Mouse (Mus musculus): Measurements from ENCODE around the gene Zbtb11. TPM values are rescaled to one million over a fixed set of nuclear protein-coding genes. Genes with fewer than 3 reads are reported as not detected.
A peak's percentile ranks its signal among the peaks of the same experiment; 100 is the strongest.

Gene Zbtb11
- polyA plus RNA-seq, 1 experiment from 2014 or later, result 15.0 TPM

DNA sequence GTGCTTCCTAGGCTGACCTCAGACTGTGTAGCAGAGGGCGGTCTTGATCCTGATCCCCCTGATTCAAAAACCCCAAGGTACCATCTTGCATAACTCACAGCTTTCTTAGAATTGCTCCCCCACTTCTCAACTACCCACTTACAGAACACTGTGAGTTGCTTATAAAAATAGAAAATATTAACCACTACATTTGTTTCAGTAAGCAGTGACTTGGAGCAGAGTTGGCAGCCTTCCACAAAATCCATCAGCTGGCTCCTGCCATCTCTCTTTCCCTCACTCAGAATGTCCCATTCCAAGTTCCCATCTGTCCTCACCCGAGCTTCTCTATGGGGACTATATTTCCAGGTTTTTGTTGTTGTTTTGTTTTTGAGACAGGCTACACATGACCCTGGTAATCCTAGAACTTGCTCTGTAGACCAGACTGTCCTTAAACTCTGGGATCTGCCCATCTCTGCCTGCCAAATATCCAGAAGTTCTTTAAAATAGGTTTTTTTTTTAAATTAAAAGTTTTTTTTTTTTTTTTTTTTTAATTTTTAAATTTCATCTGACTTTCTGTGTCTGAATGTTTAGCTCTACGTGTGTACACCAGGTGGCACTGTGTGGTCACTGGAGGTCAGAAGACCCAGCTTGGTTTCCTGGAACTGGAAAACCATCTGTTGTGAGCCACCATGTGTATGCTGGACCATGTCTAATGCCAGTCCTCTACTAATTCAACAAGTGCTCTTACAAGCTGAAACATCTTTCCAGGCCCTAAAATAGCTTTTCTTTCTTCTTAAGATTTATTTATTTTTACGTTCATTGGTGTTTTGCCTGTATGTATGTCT is 9.3 kb upstream of the Zbtb11 start:
- DNase-seq (ENCODE audit: low spot score) (peak; percentile 34), ATAC-seq (no peak)
- no peak overlapping the region for H3K4me3 ChIP-seq (ENCODE audit: low read depth, low read length)
- no peaks in the 10 kb centered on the region for H3K27me3 ChIP-seq (replicated peaks; ENCODE audit: control insufficient read depth, insufficient read depth, low read length)
- no peak overlapping the region for H3K4me2 ChIP-seq (ENCODE audit: low read length)
- peaks cover 6% of the 10 kb centered on the region for H3K4me1 ChIP-seq (ENCODE audit: control insufficient read depth, insufficient read depth, low read length)
- WGBS, result 67% methylated on average over 4 of the region's 4 CpGs
- no peaks in the 10 kb centered on the region for H3K9me3 ChIP-seq (replicated peaks; ENCODE audit: control insufficient read depth, low read length)
- no peak overlapping the region for H3K27ac ChIP-seq (ENCODE audit: low read depth, low read length)
- H3K9ac ChIP-seq (ENCODE audit: low read length), result no peak overlapping the region
- peaks cover 10% of the 10 kb centered on the region for H3K36me3 ChIP-seq (ENCODE audit: control insufficient read depth, insufficient read depth, low read length)

DNA sequence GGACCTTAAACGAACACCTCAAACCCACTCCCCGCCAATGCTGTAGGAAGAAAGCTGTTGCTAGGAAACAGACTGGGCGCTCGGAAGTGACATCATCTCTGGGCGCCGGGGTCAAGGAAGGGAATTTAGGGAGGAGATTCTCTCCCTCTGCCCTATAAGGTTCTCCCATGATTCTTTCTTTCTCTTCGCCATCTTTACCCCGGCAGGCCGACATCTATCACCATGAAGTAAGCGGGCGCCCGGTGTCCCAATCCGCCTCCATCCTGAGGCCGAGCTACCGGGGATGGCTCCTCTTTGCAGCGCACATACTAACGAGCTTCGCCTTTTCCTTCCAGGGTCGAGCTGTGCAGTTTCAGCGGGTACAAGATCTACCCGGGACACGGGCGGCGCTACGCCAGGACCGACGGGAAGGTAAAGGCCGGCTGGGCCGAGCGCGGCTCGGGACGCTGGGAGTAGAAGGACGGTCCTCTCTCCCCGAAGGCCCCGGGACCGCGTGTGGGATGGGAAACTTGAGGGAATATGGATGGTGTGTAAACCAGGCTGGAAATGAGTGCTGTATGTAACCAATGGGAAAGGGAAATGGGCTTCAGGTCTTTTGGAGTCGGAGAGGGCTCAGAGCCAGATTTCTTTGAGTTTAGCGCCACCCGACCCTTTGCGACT is 7.3 kb upstream of the Zbtb11 start, which contains the start of gene Rpl24:
Rpl24 (plus strand) TSS at position 64 of the 660 bp plus-strand sequence.
- Histone ChIP-seq H3K9me3 (replicated peaks; ENCODE audit: control insufficient read depth, low read length) (no peaks in the 10 kb centered on the region), H3K4me3 (ENCODE audit: low read depth, low read length) (peak within 1 kb of the TSS; percentile 89), H3K4me1 (ENCODE audit: control insufficient read depth, insufficient read depth, low read length) (peaks cover 6% of the 10 kb centered on the region), H3K9ac (ENCODE audit: low read length) (peak within 1 kb of the TSS; percentile 93), H3K36me3 (ENCODE audit: control insufficient read depth, insufficient read depth, low read length) (peaks cover 30% of the 10 kb centered on the region), H3K27me3 (replicated peaks; ENCODE audit: control insufficient read depth, insufficient read depth, low read length) (no peaks in the 10 kb centered on the region), H3K4me2 (ENCODE audit: low read length) (peak within 1 kb of the TSS; percentile 91), H3K27ac (ENCODE audit: low read depth, low read length) (peak within 1 kb of the TSS; percentile 89)
- peak; percentile 95 for ATAC-seq
- under 1% methylated on average over 42 of the region's 42 CpGs for WGBS
- peak; percentile 98 for DNase-seq (ENCODE audit: low spot score)

DNA sequence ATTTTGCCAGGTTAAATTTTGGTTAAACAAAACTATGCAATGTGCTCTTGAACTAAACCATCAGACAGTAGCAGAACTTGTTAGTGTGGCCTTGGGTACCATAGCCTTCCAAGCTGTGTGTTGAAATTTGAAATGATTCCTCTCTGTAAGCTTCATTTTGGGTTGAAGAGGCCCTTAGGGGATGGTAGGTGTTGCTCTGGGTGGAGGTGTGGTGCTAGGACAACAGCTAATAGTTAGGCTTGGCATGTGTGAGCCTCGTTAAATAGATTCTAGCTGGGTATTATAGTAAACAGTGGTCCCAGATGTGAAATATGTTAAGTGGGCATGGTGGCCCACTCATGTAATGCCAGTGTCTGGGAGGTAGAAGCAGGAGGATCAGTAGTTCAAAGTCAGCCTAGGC is 6.5 kb upstream of the Zbtb11 start:
- DNase-seq (ENCODE audit: low spot score), result no peak
- Histone ChIP-seq H3K4me1 (ENCODE audit: control insufficient read depth, insufficient read depth, low read length) (peaks cover 6% of the 10 kb centered on the region), H3K36me3 (ENCODE audit: control insufficient read depth, insufficient read depth, low read length) (peaks cover 38% of the 10 kb centered on the region), H3K9me3 (replicated peaks; ENCODE audit: control insufficient read depth, low read length) (no peaks in the 10 kb centered on the region), H3K4me3 (ENCODE audit: low read depth, low read length) (peak overlapping the region; percentile 89), H3K9ac (ENCODE audit: low read length) (peak overlapping the region; percentile 93), H3K4me2 (ENCODE audit: low read length) (peak overlapping the region; percentile 91), H3K27ac (ENCODE audit: low read depth, low read length) (no peak overlapping the region), H3K27me3 (replicated peaks; ENCODE audit: control insufficient read depth, insufficient read depth, low read length) (no peaks in the 10 kb centered on the region)
- no peak for ATAC-seq
- 14% methylated on average over 1 of the region's 1 CpGs for WGBS

DNA sequence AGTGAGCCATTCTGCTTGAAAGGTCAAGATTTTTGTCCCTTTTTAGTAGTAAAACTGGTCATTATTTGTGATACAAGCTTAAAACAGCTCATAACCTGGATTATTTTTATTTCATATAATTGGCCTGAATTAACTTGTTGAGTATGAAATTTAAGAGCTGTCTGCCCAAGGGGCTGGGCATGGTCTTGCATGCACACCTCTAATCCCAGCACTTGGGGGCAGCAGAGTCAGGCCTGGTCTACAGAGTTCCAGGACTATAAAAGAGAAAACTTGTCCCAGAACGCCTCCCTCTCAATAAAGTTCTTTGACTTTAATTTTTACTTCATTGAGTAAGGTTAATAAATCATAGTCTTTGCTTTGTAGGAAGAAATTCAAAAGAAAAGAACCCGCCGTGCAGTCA is 4.5 kb upstream of the Zbtb11 start:
- H3K4me1 ChIP-seq (ENCODE audit: control insufficient read depth, insufficient read depth, low read length), result peaks cover 6% of the 10 kb centered on the region

DNA sequence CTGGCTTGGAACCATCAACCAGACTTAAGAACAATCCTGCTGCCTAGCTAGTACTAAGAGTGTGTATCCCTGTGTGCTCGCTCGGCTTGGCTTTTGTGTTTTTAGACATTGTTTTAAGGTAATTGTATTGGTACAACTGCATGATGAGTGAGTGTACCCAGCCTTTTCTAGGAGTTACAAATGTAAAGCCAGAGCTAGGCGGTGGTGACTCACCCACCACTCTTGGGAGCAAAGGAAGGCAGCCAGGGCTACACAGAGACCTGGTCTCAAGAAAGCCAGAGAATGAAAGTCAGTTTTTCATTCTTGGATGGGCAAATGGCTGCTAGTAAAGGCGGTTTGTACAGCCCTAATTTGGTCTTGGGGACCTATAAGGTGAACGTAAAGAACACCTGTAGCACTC is 3.3 kb upstream of the Zbtb11 start:
- peaks cover 44% of the 10 kb centered on the region for H3K36me3 ChIP-seq (ENCODE audit: control insufficient read depth, insufficient read depth, low read length)
- H3K4me3 ChIP-seq (ENCODE audit: low read depth, low read length), result no peak overlapping the region
- H3K27me3 ChIP-seq (replicated peaks; ENCODE audit: control insufficient read depth, insufficient read depth, low read length), result no peaks in the 10 kb centered on the region
- 90% methylated on average over 5 of the region's 5 CpGs for WGBS
- peaks cover 11% of the 10 kb centered on the region for H3K4me1 ChIP-seq (ENCODE audit: control insufficient read depth, insufficient read depth, low read length)
- ATAC-seq (no peak), DNase-seq (ENCODE audit: low spot score) (no peak)
- no peaks in the 10 kb centered on the region for H3K9me3 ChIP-seq (replicated peaks; ENCODE audit: control insufficient read depth, low read length)
- no peak overlapping the region for H3K9ac ChIP-seq (ENCODE audit: low read length)
- H3K4me2 ChIP-seq (ENCODE audit: low read length), result no peak overlapping the region
- no peak overlapping the region for H3K27ac ChIP-seq (ENCODE audit: low read depth, low read length)

More for the DNA sequence above, 4.5 kb upstream of the Zbtb11 start:
- Histone ChIP-seq H3K27ac (ENCODE audit: low read depth, low read length) (no peak overlapping the region), H3K36me3 (ENCODE audit: control insufficient read depth, insufficient read depth, low read length) (peaks cover 44% of the 10 kb centered on the region), H3K4me2 (ENCODE audit: low read length) (no peak overlapping the region), H3K4me3 (ENCODE audit: low read depth, low read length) (no peak overlapping the region), H3K27me3 (replicated peaks; ENCODE audit: control insufficient read depth, insufficient read depth, low read length) (no peaks in the 10 kb centered on the region), H3K9ac (ENCODE audit: low read length) (no peak overlapping the region), H3K9me3 (replicated peaks; ENCODE audit: control insufficient read depth, low read length) (no peaks in the 10 kb centered on the region)
- DNase-seq (ENCODE audit: low spot score), result peak; percentile 61
- ATAC-seq, result no peak
- WGBS, result 74% methylated on average over 3 of the region's 3 CpGs

DNA sequence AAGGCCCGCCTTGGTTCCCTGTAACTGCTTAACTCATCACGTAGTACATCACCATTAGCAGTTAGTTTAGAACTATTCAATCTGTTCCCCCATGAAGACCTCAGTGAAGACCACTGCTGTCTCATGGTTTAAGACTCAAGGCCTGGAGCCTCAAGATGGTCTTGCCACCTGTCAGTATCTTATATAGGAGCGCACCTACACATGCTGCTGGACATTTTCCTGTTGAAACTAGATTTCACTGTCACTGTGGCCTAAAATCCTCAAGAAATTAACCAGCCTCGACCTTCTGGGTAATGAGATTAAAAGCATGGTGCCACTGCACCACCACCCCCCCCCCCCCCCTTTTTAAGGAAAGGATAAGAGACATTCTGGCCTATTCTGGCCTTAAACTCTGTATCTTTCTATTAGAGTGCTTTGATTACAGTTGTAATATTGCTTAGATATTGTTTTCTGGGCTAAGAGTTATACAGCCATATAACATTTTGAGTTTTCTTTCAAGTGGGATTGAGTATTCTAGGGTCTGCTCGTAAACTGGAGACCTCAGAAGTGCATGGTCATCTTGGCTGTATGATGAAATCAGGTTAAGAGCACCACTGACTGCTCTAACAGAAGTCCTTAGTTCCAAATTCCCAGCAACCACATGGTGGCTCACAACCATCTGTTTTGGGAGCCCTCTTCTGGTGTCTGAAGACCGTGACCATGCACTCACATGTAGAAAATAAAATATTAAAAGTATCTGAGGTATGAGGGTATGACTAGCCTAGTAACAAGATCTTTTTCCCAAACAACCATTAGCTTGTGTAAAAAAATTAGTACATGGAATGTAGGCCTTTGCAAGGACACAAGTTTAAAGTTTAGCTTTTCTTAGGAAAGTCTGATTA is 1.7 kb upstream of the Zbtb11 start:
- H3K9ac ChIP-seq (ENCODE audit: low read length), result no peak overlapping the region
- H3K27me3 ChIP-seq (replicated peaks; ENCODE audit: control insufficient read depth, insufficient read depth, low read length), result no peaks in the 10 kb centered on the region
- no peak overlapping the region for H3K4me3 ChIP-seq (ENCODE audit: low read depth, low read length)
- 77% methylated on average over 6 of the region's 6 CpGs for WGBS
- H3K9me3 ChIP-seq (replicated peaks; ENCODE audit: control insufficient read depth, low read length), result no peaks in the 10 kb centered on the region
- DNase-seq (ENCODE audit: low spot score), result no peak
- ATAC-seq, result no peak
- peaks cover 44% of the 10 kb centered on the region for H3K36me3 ChIP-seq (ENCODE audit: control insufficient read depth, insufficient read depth, low read length)
- no peak overlapping the region for H3K4me2 ChIP-seq (ENCODE audit: low read length)
- H3K27ac ChIP-seq (ENCODE audit: low read depth, low read length), result no peak overlapping the region
- H3K4me1 ChIP-seq (ENCODE audit: control insufficient read depth, insufficient read depth, low read length), result peaks cover 17% of the 10 kb centered on the region

DNA sequence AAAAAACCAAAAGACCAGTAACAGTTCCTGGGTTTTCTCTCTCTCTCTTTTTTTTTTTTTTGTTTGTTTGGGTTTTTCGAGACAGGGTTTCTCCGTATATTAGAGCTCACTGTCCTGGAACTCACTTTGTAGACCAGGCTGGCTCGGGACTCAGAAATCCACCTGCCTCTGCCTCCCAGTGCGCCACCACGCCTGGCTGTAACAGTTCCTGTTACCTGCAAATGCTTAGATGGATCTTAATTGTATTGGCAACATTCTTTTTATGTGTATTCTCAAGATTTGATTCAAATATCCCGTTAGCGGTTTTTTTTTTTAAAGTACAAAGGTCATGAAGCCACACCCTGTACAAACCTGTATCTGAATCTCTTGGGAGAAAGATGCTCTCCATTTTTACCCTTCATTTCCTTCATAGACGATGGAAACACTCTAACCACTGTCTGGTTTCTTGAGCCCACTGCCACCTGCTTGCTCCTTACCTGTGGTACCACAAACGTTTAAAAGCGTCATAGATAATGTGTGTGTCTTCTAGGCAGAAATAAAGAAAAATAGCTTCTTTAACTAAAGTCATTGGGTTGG is 969 bp upstream of the Zbtb11 start:
- H3K4me3 ChIP-seq (ENCODE audit: low read depth, low read length), result peak overlapping the region; percentile 93
- peak overlapping the region; percentile 72 for H3K4me2 ChIP-seq (ENCODE audit: low read length)
- peaks cover 41% of the 10 kb centered on the region for H3K36me3 ChIP-seq (ENCODE audit: control insufficient read depth, insufficient read depth, low read length)
- DNase-seq (ENCODE audit: low spot score), result no peak
- H3K9ac ChIP-seq (ENCODE audit: low read length), result peak overlapping the region; percentile 40; the same call in 1 of the 2 replicates
- no peak for ATAC-seq
- WGBS, result 58% methylated on average over 10 of the region's 10 CpGs
- H3K4me1 ChIP-seq (ENCODE audit: control insufficient read depth, insufficient read depth, low read length), result peaks cover 11% of the 10 kb centered on the region
- no peaks in the 10 kb centered on the region for H3K9me3 ChIP-seq (replicated peaks; ENCODE audit: control insufficient read depth, low read length)
- H3K27me3 ChIP-seq (replicated peaks; ENCODE audit: control insufficient read depth, insufficient read depth, low read length), result no peaks in the 10 kb centered on the region
- no peak overlapping the region for H3K27ac ChIP-seq (ENCODE audit: low read depth, low read length)

DNA sequence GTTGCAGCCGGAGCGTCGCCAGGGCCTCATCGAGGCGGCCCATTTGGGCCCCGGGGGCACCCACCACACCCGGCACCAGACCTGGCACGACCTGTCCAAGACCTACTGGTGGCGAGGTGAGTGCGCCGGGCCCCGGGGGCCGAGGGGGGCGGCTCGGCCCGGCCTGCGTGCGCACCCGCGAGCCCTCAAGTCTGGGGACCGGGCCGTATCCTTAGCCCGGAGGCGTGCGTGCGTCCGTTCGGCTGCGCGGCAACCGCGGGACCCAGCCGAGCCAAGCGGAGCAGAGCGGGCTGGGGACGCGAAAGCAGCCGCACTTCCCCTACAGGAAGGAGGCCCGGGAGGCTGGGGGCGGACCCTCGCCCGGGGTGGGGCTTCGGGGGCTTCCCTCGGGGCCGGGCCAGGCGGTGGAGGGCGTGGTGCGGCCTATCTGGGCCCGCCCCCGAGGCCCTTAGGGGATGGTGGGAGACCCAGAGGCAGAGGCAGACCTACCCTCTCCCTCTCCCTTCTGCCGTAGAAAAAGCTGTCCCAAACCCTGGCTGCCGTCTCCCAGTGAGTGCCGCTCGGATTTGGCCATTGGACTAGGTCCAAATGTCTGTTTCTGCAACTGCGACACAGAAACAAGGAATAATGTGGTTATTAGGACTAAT is 696 bp downstream of the Zbtb11 start:
- H3K9me3 ChIP-seq (replicated peaks; ENCODE audit: control insufficient read depth, low read length), result no peaks in the 10 kb centered on the region
- peak overlapping the region; percentile 86 for H3K27ac ChIP-seq (ENCODE audit: low read depth, low read length)
- peaks cover 34% of the 10 kb centered on the region for H3K36me3 ChIP-seq (ENCODE audit: control insufficient read depth, insufficient read depth, low read length)
- WGBS, result under 1% methylated on average over 55 of the region's 55 CpGs
- peak overlapping the region; percentile 81 for H3K4me2 ChIP-seq (ENCODE audit: low read length)
- H3K9ac ChIP-seq (ENCODE audit: low read length), result peak overlapping the region; percentile 83
- peaks cover 11% of the 10 kb centered on the region for H3K4me1 ChIP-seq (ENCODE audit: control insufficient read depth, insufficient read depth, low read length)
- peak overlapping the region; percentile 93 for H3K4me3 ChIP-seq (ENCODE audit: low read depth, low read length)
- no peaks in the 10 kb centered on the region for H3K27me3 ChIP-seq (replicated peaks; ENCODE audit: control insufficient read depth, insufficient read depth, low read length)
- peak; percentile 84 for ATAC-seq
- DNase-seq (ENCODE audit: low spot score), result peak; percentile 90
